Mouse (Mus musculus) left cerebral cortex, adult 2 months (tissue): ENCODE measurements at regions not wholly inside any gene's neighbourhood (a gene's known extent, or its start where the extent isn't known, plus 50 kb on each side); places are given as distances from the start of the nearest gene placed in this dataset.
"Not testable (repeated sequence)": the region's sequence is repeated elsewhere in the genome, so short reads cannot be mapped to it uniquely, and the experiment has no call there.

Experiments used
- DNase-seq, 2 experiments: peaks; one replicate each; pipeline ENCODE4 v3.0.0; 2021 to 2022; ENCODE audit warnings: low spot score in 2 of 2, mixed read lengths in 1 of 2; ENCODE audit errors: extremely low spot score in 1 of 2
- H3K27ac ChIP-seq: fragments of 200-600 bp; 2 replicates; pipeline ENCODE4 v1.8.1; 2022
- H3K4me3 ChIP-seq: fragments of 200-600 bp; 2 replicates; pipeline ENCODE4 v1.8.1; 2022
- CTCF ChIP-seq: fragments of 200-600 bp; IDR thresholded peaks from 2 replicates; pipeline ENCODE4 v1.8.1; 2022; ENCODE audit warnings: antibody characterized with exemption, mild to moderate bottlenecking, moderate library complexity
- intact Hi-C: fragments of 180-260 bp; cut with DNase I; formaldehyde crosslinking; loops from one replicate; pipeline ENCODE4 v1.15.1; 2025

- TF ChIP-seq CTCF, result no peak
- intact Hi-C loops, result no loop called here
- Histone ChIP-seq H3K4me3 (no peak overlapping the region), H3K27ac (no peak overlapping the region)
- DNase-seq, result no peak
These were observed 1451.1 kb upstream of the Pcdh20 start for GRCm38 (mm10) chr14:89922316-89922715.

GRCm38 (mm10) chr14:89920586-89920985 lies 1449.4 kb upstream of the Pcdh20 start:
- peak; percentile 2; the same call in 1 of the 2 replicates for TF ChIP-seq CTCF
- H3K4me3 ChIP-seq, intact Hi-C loops, H3K27ac ChIP-seq, DNase-seq: not testable (repeated sequence)

- DNase-seq, H3K27ac ChIP-seq, intact Hi-C loops, H3K4me3 ChIP-seq: not testable (repeated sequence)
These were observed 1427.6 kb upstream of the Pcdh20 start for GRCm38 (mm10) chr14:89898701-89899227.

GRCm38 (mm10) chr14:89898135-89898534 lies 1426.9 kb upstream of the Pcdh20 start:
- intact Hi-C loops, DNase-seq, H3K4me3 ChIP-seq, H3K27ac ChIP-seq: not testable (repeated sequence)

GRCm38 (mm10) chr14:89896891-89897290 lies 1425.7 kb upstream of the Pcdh20 start:
- DNase-seq, intact Hi-C loops, H3K27ac ChIP-seq, H3K4me3 ChIP-seq: not testable (repeated sequence)
